ENCODE assay signal across 8 mouse cellular contexts in the genomic region with DNA sequence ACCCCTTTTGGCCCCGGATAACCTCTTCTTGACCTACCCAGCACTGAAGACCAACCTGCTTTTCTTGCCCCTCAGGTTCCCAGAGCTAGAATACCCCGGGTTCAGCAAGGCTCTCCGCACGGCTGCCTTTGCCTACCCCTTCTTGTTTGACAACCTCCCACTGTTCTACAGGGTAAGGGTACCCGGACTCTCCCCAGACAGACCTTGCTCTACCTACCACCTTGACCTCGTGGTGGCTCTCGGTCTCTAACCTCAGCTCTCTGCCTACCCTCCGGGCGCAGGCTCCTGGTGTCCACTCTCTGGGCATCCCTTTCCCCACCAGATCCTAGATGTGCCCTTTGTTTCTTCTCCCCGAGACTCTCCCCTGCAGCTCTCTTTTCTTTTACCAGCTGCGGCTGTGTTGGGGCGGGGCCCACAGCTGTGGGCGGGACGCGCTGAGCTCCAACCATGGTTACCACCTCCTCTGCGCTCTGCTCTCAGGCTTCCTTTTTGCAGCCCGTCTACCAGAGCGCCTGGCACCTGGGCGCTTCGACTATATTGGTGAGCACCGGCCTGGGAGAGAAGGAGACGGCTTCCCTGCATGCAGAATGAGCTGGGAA. TPM values are rescaled to one million over a fixed set of nuclear protein-coding genes. Genes with fewer than 3 reads are reported as not detected.
DNase-seq lines count a peak whose midpoint lies in the region; ATAC-seq and TF ChIP-seq lines count a peak whose summit lies in the region.
"Not testable (repeated sequence)": the region's sequence is repeated elsewhere in the genome, so short reads cannot be mapped to it uniquely, and the experiment has no call there.

No protein-coding gene starts in this region.

- peaks cover 42% of the 10 kb centered on the region for H3K27me3 ChIP-seq in embryonic facial prominence, embryonic 10.5 days (replicated peaks; ENCODE audit: low read depth, poor library complexity, severe bottlenecking)
- peaks cover 21% of the 10 kb centered on the region for H3K27me3 ChIP-seq in lung, embryonic 14.5 days (ENCODE audit: insufficient read depth, low read length)

- not testable (repeated sequence) for H3K9ac ChIP-seq in lung, embryonic 14.5 days

- 5% methylated on average over 22 of the region's 22 CpGs for WGBS in embryonic facial prominence, embryonic 10.5 days
- 4% methylated on average over 16 of the region's 22 CpGs for WGBS in lung, embryonic 14.5 days

- peaks cover 18% of the 10 kb centered on the region for H3K36me3 ChIP-seq in embryonic facial prominence, embryonic 10.5 days (replicated peaks)
- H3K36me3 ChIP-seq in lung, embryonic 14.5 days (ENCODE audit: insufficient read depth) = not testable (repeated sequence)

- peaks cover 12% of the 10 kb centered on the region for H3K9me3 ChIP-seq in embryonic facial prominence, embryonic 10.5 days
- H3K9me3 ChIP-seq in lung, embryonic 14.5 days (ENCODE audit: low read depth, low read length) = not testable (repeated sequence)

- H3K4me1 ChIP-seq in embryonic facial prominence, embryonic 10.5 days = peaks cover 31% of the 10 kb centered on the region
- not testable (repeated sequence) for H3K4me1 ChIP-seq in lung, embryonic 14.5 days (ENCODE audit: insufficient read depth)

- DNase-seq in embryonic facial prominence, embryonic 10.5 days (ENCODE audit: low spot score) = peak; percentile 52
- peak; percentile 42 for DNase-seq in gastrocnemius, postnatal 25 days
- peak; percentile 60 to 70 for DNase-seq in left cerebral cortex, adult 2 months (ENCODE audit: extremely low spot score in 1 of 2, low spot score in 2 of 2)
- DNase-seq in lung, embryonic 14.5 days = peak; percentile 32
- peak; percentile 41 for DNase-seq in naive thymus-derived CD4-positive, alpha-beta T cell, adult 2 months (ENCODE audit: low read depth)
- peak; percentile 63 to 72 for DNase-seq in spleen, postnatal 36 days (ENCODE audit: low spot score in 2 of 2)

- peak overlapping the region; percentile 50 for H3K4me2 ChIP-seq in lung, embryonic 14.5 days

- not testable (repeated sequence) for TF ChIP-seq CTCF in left cerebral cortex, adult 2 months (IDR thresholded peaks at IDR 0.05); lung, embryonic 14.5 days (IDR thresholded peaks at IDR 0.05; ENCODE audit: low read depth)

- intact Hi-C loops in left cerebral cortex, adult 2 months (cut with DNase I) = not testable (repeated sequence)

- not testable (repeated sequence) for H3K27ac ChIP-seq in embryonic facial prominence, embryonic 10.5 days (replicated peaks); left cerebral cortex, adult 2 months; lung, embryonic 14.5 days (ENCODE audit: low read depth)

- ATAC-seq in CD4-positive, CD25-positive, alpha-beta regulatory T cell, adult 4 months = peak; percentile 95
- ATAC-seq in inflammation-experienced regulatory T-cells, adult 6 months = peak; percentile 91
- peak; percentile 78; the same call in 1 of the 2 replicates for ATAC-seq in lung, embryonic 14.5 days (ENCODE audit: insufficient read depth)

- H3K4me3 ChIP-seq in embryonic facial prominence, embryonic 10.5 days = peak overlapping the region; percentile 45; the same call in 1 of the 2 replicates
- peak overlapping the region; percentile 34 for H3K4me3 ChIP-seq in left cerebral cortex, adult 2 months
- not testable (repeated sequence) for H3K4me3 ChIP-seq in lung, embryonic 14.5 days (ENCODE audit: low read depth, low read length)

RNA-seq across cellular contexts. Expression of a gene that starts 2.5 kb away (rescaled TPM):
- polyA plus RNA-seq in CD4-positive, CD25-positive, alpha-beta regulatory T cell, adult 4 months (2017; shearing (Covaris generic)) = not detected
- 0.43 and 1.2 TPM in 2 replicates for polyA plus RNA-seq in embryonic facial prominence, embryonic 10.5 days (2016; fragmentation: Nextera tagmentation; extraction: Ambion mirVana)
- 1 to 10 TPM in 1 of 2 experiments, under 1 TPM in 1; 0.51 to 1.1 TPM for total RNA-seq in gastrocnemius, postnatal 25 days (2021)
- not detected for polyA plus RNA-seq in inflammation-experienced regulatory T-cells, adult 6 months (2017; shearing (Covaris generic))
- 1 to 10 TPM; 8.7 to 8.8 TPM for total RNA-seq in left cerebral cortex, adult 2 months (2021)
- 4.5 and 4.9 TPM in 2 replicates for polyA plus RNA-seq in lung, embryonic 14.5 days (2014; fragmentation: Nextera tagmentation; extraction: Ambion mirVana)

RNA-seq across cellular contexts. Expression of a gene that starts 5.6 kb away (rescaled TPM):
- polyA plus RNA-seq in CD4-positive, CD25-positive, alpha-beta regulatory T cell, adult 4 months (2017; shearing (Covaris generic)) = not detected
- 0.10 and 0.35 TPM in 2 replicates for polyA plus RNA-seq in embryonic facial prominence, embryonic 10.5 days (2016; fragmentation: Nextera tagmentation; extraction: Ambion mirVana)
- total RNA-seq in gastrocnemius, postnatal 25 days (2021) = under 1 TPM in 1 of 2 experiments, not detected in 1; 0.54 TPM
- not detected for polyA plus RNA-seq in inflammation-experienced regulatory T-cells, adult 6 months (2017; shearing (Covaris generic))
- under 1 TPM; 0.49 to 0.57 TPM for total RNA-seq in left cerebral cortex, adult 2 months (2021)
- polyA plus RNA-seq in lung, embryonic 14.5 days (2014; fragmentation: Nextera tagmentation; extraction: Ambion mirVana) = 0.19 and 0.24 TPM in 2 replicates

RNA-seq across cellular contexts. Expression of a gene that starts 11.6 kb away (rescaled TPM):
- not detected for polyA plus RNA-seq in CD4-positive, CD25-positive, alpha-beta regulatory T cell, adult 4 months (2017; shearing (Covaris generic))
- polyA plus RNA-seq in embryonic facial prominence, embryonic 10.5 days (2016; fragmentation: Nextera tagmentation; extraction: Ambion mirVana) = not detected in 2 replicates
- total RNA-seq in gastrocnemius, postnatal 25 days (2021) = not detected
- not detected for polyA plus RNA-seq in inflammation-experienced regulatory T-cells, adult 6 months (2017; shearing (Covaris generic))
- total RNA-seq in left cerebral cortex, adult 2 months (2021) = 1 to 10 TPM in 1 of 2 experiments, not detected in 1; 1.1 TPM
- polyA plus RNA-seq in lung, embryonic 14.5 days (2014; fragmentation: Nextera tagmentation; extraction: Ambion mirVana) = not detected in 2 replicates

RNA-seq across cellular contexts. Expression of a gene that starts 17.3 kb away (rescaled TPM):
- not detected for polyA plus RNA-seq in CD4-positive, CD25-positive, alpha-beta regulatory T cell, adult 4 months (2017; shearing (Covaris generic))
- not detected in 2 replicates for polyA plus RNA-seq in embryonic facial prominence, embryonic 10.5 days (2016; fragmentation: Nextera tagmentation; extraction: Ambion mirVana)
- total RNA-seq in gastrocnemius, postnatal 25 days (2021) = 1 to 10 TPM in 1 of 2 experiments, not detected in 1; 1.9 TPM
- polyA plus RNA-seq in inflammation-experienced regulatory T-cells, adult 6 months (2017; shearing (Covaris generic)) = not detected
- total RNA-seq in left cerebral cortex, adult 2 months (2021) = 1 to 10 TPM; 1.4 to 1.6 TPM
- polyA plus RNA-seq in lung, embryonic 14.5 days (2014; fragmentation: Nextera tagmentation; extraction: Ambion mirVana) = not detected in 2 replicates

RNA-seq across cellular contexts. Expression of a gene that starts 30.9 kb away (rescaled TPM):
- polyA plus RNA-seq in CD4-positive, CD25-positive, alpha-beta regulatory T cell, adult 4 months (2017; shearing (Covaris generic)) = 10 to 100 TPM; 24.2 to 34.9 TPM
- polyA plus RNA-seq in embryonic facial prominence, embryonic 10.5 days (2016; fragmentation: Nextera tagmentation; extraction: Ambion mirVana) = 84.8 and 86.3 TPM in 2 replicates
- total RNA-seq in gastrocnemius, postnatal 25 days (2021) = 10 to 100 TPM; 37.4 to 43.4 TPM
- 10 to 100 TPM; 26.1 to 47.1 (median 37.8) TPM for polyA plus RNA-seq in inflammation-experienced regulatory T-cells, adult 6 months (2017; shearing (Covaris generic))
- total RNA-seq in left cerebral cortex, adult 2 months (2021) = 10 to 100 TPM; 78.3 to 79.5 TPM
- 47.8 and 54.4 TPM in 2 replicates for polyA plus RNA-seq in lung, embryonic 14.5 days (2014; fragmentation: Nextera tagmentation; extraction: Ambion mirVana)
